Mouse (Mus musculus) erythroblast, embryonic 14.5 days (primary cell): ENCODE results near the gene Tlk2. TPM values are rescaled to one million over a fixed set of nuclear protein-coding genes. Genes with fewer than 3 reads are reported as not detected.
A peak's percentile ranks its signal among the peaks of the same experiment; 100 is the strongest.

ENCODE experiments used
- H3K27me3 ChIP-seq: 2 replicates; pipeline ENCODE4 v1.6.1; 2012; ENCODE audit warnings: inconsistent platforms; ENCODE audit not compliant: control insufficient read depth
- H3K36me3 ChIP-seq: 2 replicates; pipeline ENCODE4 v1.6.1; 2012; ENCODE audit warnings: mild to moderate bottlenecking, inconsistent platforms; ENCODE audit not compliant: control insufficient read depth
- H3K4me1 ChIP-seq: 2 replicates; pipeline ENCODE4 v1.6.1; 2012; ENCODE audit warnings: inconsistent platforms; ENCODE audit not compliant: control insufficient read depth
- H3K4me3 ChIP-seq: replicated peaks from 2 replicates; pipeline ENCODE3; 2012; ENCODE audit warnings: moderate library complexity, mild to moderate bottlenecking, inconsistent platforms
- H3K9me3 ChIP-seq: 2 replicates; pipeline ENCODE4 v1.6.1; 2012; ENCODE audit warnings: low read length, inconsistent platforms, mixed read lengths; ENCODE audit not compliant: control insufficient read depth
- GATA1 ChIP-seq: IDR thresholded peaks from 2 replicates; pipeline ENCODE4 v1.6.1; 2012; ENCODE audit warnings: low read length, inconsistent platforms, mixed read lengths
- TAL1 ChIP-seq: IDR thresholded peaks from 3 replicates; pipeline ENCODE4 v1.6.1; 2012; ENCODE audit warnings: low read length, inconsistent platforms, mixed read lengths
- polyA plus RNA-seq: library from polyadenylated mRNA; stranded (reverse); fragments of >175 nt; gene quantifications from 2 replicates; pipeline ENCODE4 v1.2.3, GENCODE M21; 2012

Tlk2 gene
- polyA plus RNA-seq, 1 experiment = 0.91 TPM

DNA sequence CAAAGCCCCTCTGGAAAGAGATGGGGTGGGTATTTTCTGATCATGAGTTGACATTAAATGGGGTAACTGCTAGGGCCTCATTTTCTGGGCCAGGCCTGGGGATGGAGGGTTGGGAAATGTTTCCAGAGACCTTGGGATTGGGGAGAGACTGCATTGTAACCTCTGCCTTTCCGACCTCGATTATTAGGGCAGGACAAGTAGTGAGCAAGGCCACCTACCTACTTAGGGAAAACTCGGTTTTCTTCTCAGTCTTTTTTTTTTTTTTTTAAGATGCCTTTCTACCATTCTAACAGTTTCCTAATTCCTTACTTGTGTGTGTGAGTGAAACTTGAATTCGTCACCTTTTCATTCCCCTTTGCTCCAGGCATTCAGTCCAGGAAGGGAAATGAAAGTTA is 3.9 kb downstream of the Tlk2 start:
- Histone ChIP-seq H3K4me1 (peaks cover 57% of the 10 kb centered on the region), H3K36me3 (peaks cover 61% of the 10 kb centered on the region), H3K27me3 (no peaks in the 10 kb centered on the region), H3K9me3 (no peaks in the 10 kb centered on the region), H3K4me3 (peak overlapping the region; percentile 86)
- no peak for TF ChIP-seq TAL1
- TF ChIP-seq GATA1 = no peak

GRCm38 (mm10) chr11:105184678-105185077 is 6.1 kb downstream of the Tlk2 start:
- no peaks in the 10 kb centered on the region for H3K27me3 ChIP-seq
- H3K36me3 ChIP-seq = peaks cover 65% of the 10 kb centered on the region
- TF ChIP-seq GATA1 = no peak
- TF ChIP-seq TAL1 = no peak
- peaks cover 55% of the 10 kb centered on the region for H3K4me1 ChIP-seq
- H3K9me3 ChIP-seq = no peaks in the 10 kb centered on the region
- H3K4me3 ChIP-seq = no peak overlapping the region

GRCm38 (mm10) chr11:105192186-105192585 is 13.6 kb downstream of the Tlk2 start:
- TF ChIP-seq TAL1 (no peak), GATA1 (no peak)
- H3K27me3 ChIP-seq = no peaks in the 10 kb centered on the region
- H3K9me3 ChIP-seq = no peaks in the 10 kb centered on the region
- H3K4me3 ChIP-seq = no peak overlapping the region
- H3K4me1 ChIP-seq = peaks cover 33% of the 10 kb centered on the region
- peaks cover 82% of the 10 kb centered on the region for H3K36me3 ChIP-seq

- Histone ChIP-seq H3K27me3 (no peaks in the 10 kb centered on the region), H3K9me3 (no peaks in the 10 kb centered on the region), H3K4me1 (peaks cover 47% of the 10 kb centered on the region), H3K4me3 (no peak overlapping the region), H3K36me3 (peaks cover 72% of the 10 kb centered on the region)
- TF ChIP-seq TAL1 (no peak), GATA1 (no peak)
These were observed 18.5 kb downstream of the Tlk2 start for GRCm38 (mm10) chr11:105196893-105197662.

- no peak for TF ChIP-seq TAL1
- no peak for TF ChIP-seq GATA1
- H3K4me1 ChIP-seq = peaks cover 37% of the 10 kb centered on the region
- peaks cover 47% of the 10 kb centered on the region for H3K36me3 ChIP-seq
- no peak overlapping the region for H3K4me3 ChIP-seq
- no peaks in the 10 kb centered on the region for H3K27me3 ChIP-seq
- H3K9me3 ChIP-seq = no peaks in the 10 kb centered on the region
These were observed 23.8 kb downstream of the Tlk2 start for GRCm38 (mm10) chr11:105202403-105202802.

- Histone ChIP-seq H3K27me3 (no peaks in the 10 kb centered on the region), H3K9me3 (no peaks in the 10 kb centered on the region), H3K4me3 (no peak overlapping the region), H3K4me1 (no peaks in the 10 kb centered on the region), H3K36me3 (peaks cover 79% of the 10 kb centered on the region)
- TF ChIP-seq TAL1 (no peak), GATA1 (no peak)
These were observed 31.4 kb downstream of the Tlk2 start for GRCm38 (mm10) chr11:105210007-105210406.

GRCm38 (mm10) chr11:105214257-105214656 is 35.6 kb downstream of the Tlk2 start:
- Histone ChIP-seq H3K4me3 (no peak overlapping the region), H3K36me3 (peaks cover 78% of the 10 kb centered on the region), H3K4me1 (no peaks in the 10 kb centered on the region), H3K9me3 (no peaks in the 10 kb centered on the region), H3K27me3 (no peaks in the 10 kb centered on the region)
- no peak for TF ChIP-seq TAL1
- no peak for TF ChIP-seq GATA1

DNA sequence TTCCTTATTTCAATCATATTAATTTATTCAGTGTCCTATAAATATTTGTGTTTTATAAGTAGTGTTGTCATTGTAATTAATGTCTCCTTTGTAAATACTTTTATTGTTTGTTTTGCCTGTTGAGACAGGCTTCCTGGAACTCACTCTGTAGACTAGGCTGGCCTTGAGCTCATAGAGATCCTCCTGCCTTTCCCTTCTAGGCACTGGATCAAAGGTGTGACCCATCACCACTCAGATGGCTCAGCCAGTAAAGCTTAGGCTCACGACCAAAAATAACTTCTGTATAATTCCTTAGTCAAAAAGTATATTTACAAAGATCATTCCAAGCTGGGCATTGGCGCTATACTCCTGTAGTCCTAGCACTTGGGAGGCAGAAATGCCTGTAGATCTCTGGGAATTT is 39.2 kb downstream of the Tlk2 start:
- H3K27me3 ChIP-seq = no peaks in the 10 kb centered on the region
- TF ChIP-seq GATA1 (no peak), TAL1 (no peak)
- H3K9me3 ChIP-seq = no peaks in the 10 kb centered on the region
- H3K36me3 ChIP-seq = peaks cover 69% of the 10 kb centered on the region
- H3K4me3 ChIP-seq = no peak overlapping the region
- H3K4me1 ChIP-seq = no peaks in the 10 kb centered on the region

- Histone ChIP-seq H3K9me3 (no peaks in the 10 kb centered on the region), H3K4me3 (no peak overlapping the region), H3K36me3 (peaks cover 83% of the 10 kb centered on the region), H3K27me3 (no peaks in the 10 kb centered on the region), H3K4me1 (no peaks in the 10 kb centered on the region)
- no peak for TF ChIP-seq TAL1
- TF ChIP-seq GATA1 = no peak
These were observed 55.9 kb downstream of the Tlk2 start for GRCm38 (mm10) chr11:105234501-105234900.

GRCm38 (mm10) chr11:105240991-105241390 is 62.4 kb downstream of the Tlk2 start:
- TF ChIP-seq TAL1 (no peak), GATA1 (no peak)
- H3K36me3 ChIP-seq = peaks cover 88% of the 10 kb centered on the region
- H3K4me1 ChIP-seq = no peaks in the 10 kb centered on the region

More at GRCm38 (mm10) chr11:105240991-105241390, 62.4 kb downstream of the Tlk2 start:
- Histone ChIP-seq H3K4me3 (no peak overlapping the region), H3K27me3 (no peaks in the 10 kb centered on the region), H3K9me3 (no peaks in the 10 kb centered on the region)
